Mouse (Mus musculus): ENCODE measurements around the gene Prpf4. TPM values are rescaled to one million over a fixed set of nuclear protein-coding genes. Genes with fewer than 3 reads are reported as not detected.
A peak's percentile ranks its signal among the peaks of the same experiment; 100 is the strongest.

The Prpf4 gene
- polyA plus RNA-seq, 2 experiments: 9.0 to 9.8 TPM

GRCm38 (mm10) chr4:62425891-62426290, 17.3 kb downstream of the Prpf4 start:
- H3K4me2 ChIP-seq (ENCODE audit: low read depth): no peak overlapping the region
- no peak for TF ChIP-seq CTCF (IDR thresholded peaks at IDR 0.05; ENCODE audit: low read depth)
- no peak for TF ChIP-seq EP300 (IDR thresholded peaks at IDR 0.05; ENCODE audit: low read depth)
- no peak for ATAC-seq (ENCODE audit: insufficient read depth)
- peaks cover 41% of the 10 kb centered on the region for H3K36me3 ChIP-seq (replicated peaks; ENCODE audit: control insufficient read depth, insufficient read depth, low read depth)
- no peak overlapping the region for H3K9ac ChIP-seq (replicated peaks)
- WGBS (ENCODE audit: insufficient replicate concordance): 87% methylated on average over 4 of the region's 4 CpGs
- no peak for DNase-seq (ENCODE audit: low read depth in 3 of 3, low spot score in 3 of 3)
- H3K4me3 ChIP-seq (ENCODE audit: insufficient read depth in 1 of 2, low read depth in 2 of 2, low read length in 2 of 2): no peak overlapping the region
- H3K9me3 ChIP-seq (ENCODE audit: control insufficient read depth, low read length): no peaks in the 10 kb centered on the region
- H3K27ac ChIP-seq: no peak overlapping the region
- peaks cover under 1 to 3% of the 10 kb centered on the region in 2 experiments for H3K4me1 ChIP-seq (replicated peaks; ENCODE audit: control insufficient read depth in 2 of 2, insufficient read depth in 2 of 2, low read length in 1 of 2)
- H3K27me3 ChIP-seq (ENCODE audit: control insufficient read depth, insufficient read depth, low read length): no peaks in the 10 kb centered on the region

- no peak overlapping the region for H3K4me3 ChIP-seq (ENCODE audit: insufficient read depth in 1 of 2, low read depth in 2 of 2, low read length in 2 of 2)
- no peak for TF ChIP-seq EP300 (IDR thresholded peaks at IDR 0.05; ENCODE audit: low read depth)
- no peak for TF ChIP-seq CTCF (IDR thresholded peaks at IDR 0.05; ENCODE audit: low read depth)
- H3K27me3 ChIP-seq (ENCODE audit: control insufficient read depth, insufficient read depth, low read length): no peaks in the 10 kb centered on the region
- no peak overlapping the region for H3K4me2 ChIP-seq (ENCODE audit: low read depth)
- no peak overlapping the region for H3K27ac ChIP-seq
- H3K9me3 ChIP-seq (ENCODE audit: control insufficient read depth, low read length): no peaks in the 10 kb centered on the region
- 55% methylated on average over 17 of the region's 17 CpGs for WGBS (ENCODE audit: insufficient replicate concordance)
- H3K4me1 ChIP-seq (replicated peaks; ENCODE audit: control insufficient read depth in 2 of 2, insufficient read depth in 2 of 2, low read length in 1 of 2): peaks cover 12 to 15% of the 10 kb centered on the region in 2 experiments
- DNase-seq (ENCODE audit: low read depth in 3 of 3, low spot score in 3 of 3) (no peak), ATAC-seq (ENCODE audit: insufficient read depth) (no peak)
- no peak overlapping the region for H3K9ac ChIP-seq (replicated peaks)
- peaks cover 18% of the 10 kb centered on the region for H3K36me3 ChIP-seq (replicated peaks; ENCODE audit: control insufficient read depth, insufficient read depth, low read depth)
Observed at GRCm38 (mm10) chr4:62427978-62428758, 19.6 kb downstream of the Prpf4 start.

GRCm38 (mm10) chr4:62429616-62430015, 21.0 kb downstream of the Prpf4 start:
- Histone ChIP-seq H3K9me3 (ENCODE audit: control insufficient read depth, low read length) (no peaks in the 10 kb centered on the region), H3K9ac (replicated peaks) (no peak overlapping the region), H3K27ac (no peak overlapping the region), H3K4me1 (replicated peaks; ENCODE audit: control insufficient read depth in 2 of 2, insufficient read depth in 2 of 2, low read length in 1 of 2) (peaks cover 12 to 15% of the 10 kb centered on the region in 2 experiments), H3K4me3 (ENCODE audit: insufficient read depth in 1 of 2, low read depth in 2 of 2, low read length in 2 of 2) (no peak overlapping the region), H3K4me2 (ENCODE audit: low read depth) (no peak overlapping the region), H3K36me3 (replicated peaks; ENCODE audit: control insufficient read depth, insufficient read depth, low read depth) (peaks cover 7% of the 10 kb centered on the region; the same call in 1 of the 2 replicates), H3K27me3 (ENCODE audit: control insufficient read depth, insufficient read depth, low read length) (no peaks in the 10 kb centered on the region)
- DNase-seq (ENCODE audit: low read depth in 3 of 3, low spot score in 3 of 3): no peak
- TF ChIP-seq CTCF (IDR thresholded peaks at IDR 0.05; ENCODE audit: low read depth): no peak
- TF ChIP-seq EP300 (IDR thresholded peaks at IDR 0.05; ENCODE audit: low read depth): no peak
- no peak for ATAC-seq (ENCODE audit: insufficient read depth)
- WGBS (ENCODE audit: insufficient replicate concordance): 70% methylated on average over 9 of the region's 9 CpGs

GRCm38 (mm10) chr4:62430678-62431077, 22.1 kb downstream of the Prpf4 start:
- no peak overlapping the region for H3K27ac ChIP-seq
- peaks cover 12 to 15% of the 10 kb centered on the region in 2 experiments for H3K4me1 ChIP-seq (replicated peaks; ENCODE audit: control insufficient read depth in 2 of 2, insufficient read depth in 2 of 2, low read length in 1 of 2)
- H3K4me3 ChIP-seq (ENCODE audit: insufficient read depth in 1 of 2, low read depth in 2 of 2, low read length in 2 of 2): no peak overlapping the region
- H3K4me2 ChIP-seq (ENCODE audit: low read depth): no peak overlapping the region
- no peak for DNase-seq (ENCODE audit: low read depth in 3 of 3, low spot score in 3 of 3)
- no peak for ATAC-seq (ENCODE audit: insufficient read depth)
- no peaks in the 10 kb centered on the region for H3K27me3 ChIP-seq (ENCODE audit: control insufficient read depth, insufficient read depth, low read length)
- TF ChIP-seq EP300 (IDR thresholded peaks at IDR 0.05; ENCODE audit: low read depth) (no peak), CTCF (IDR thresholded peaks at IDR 0.05; ENCODE audit: low read depth) (no peak)
- H3K36me3 ChIP-seq (replicated peaks; ENCODE audit: control insufficient read depth, insufficient read depth, low read depth): no peaks in the 10 kb centered on the region
- no peaks in the 10 kb centered on the region for H3K9me3 ChIP-seq (ENCODE audit: control insufficient read depth, low read length)
- no peak overlapping the region for H3K9ac ChIP-seq (replicated peaks)

DNA sequence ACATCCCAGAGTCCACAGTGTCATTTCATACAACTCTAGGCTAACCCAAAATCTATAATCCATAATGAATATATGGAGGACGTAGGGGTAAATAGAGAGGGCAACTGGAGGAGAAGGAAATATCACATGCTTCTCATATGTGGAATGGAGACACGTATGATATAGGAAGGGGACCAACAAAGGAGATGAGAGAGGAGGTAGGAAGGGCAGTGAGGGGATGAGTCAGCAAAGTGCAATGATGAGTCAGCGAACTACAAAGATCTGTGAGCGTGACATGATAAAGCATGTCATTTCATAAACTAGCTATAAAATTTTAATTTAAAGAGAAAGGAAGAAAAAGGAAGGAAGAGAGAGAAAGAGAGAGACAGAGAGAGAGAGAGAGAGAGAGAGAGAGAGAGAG, 22.9 kb downstream of the Prpf4 start:
- ATAC-seq (ENCODE audit: insufficient read depth) (peak; percentile 78), DNase-seq (ENCODE audit: low read depth in 3 of 3, low spot score in 3 of 3) (peak; percentile 71 to 77 (median 73))
- peak overlapping the region; percentile 38 for H3K4me2 ChIP-seq (ENCODE audit: low read depth)
- no peaks in the 10 kb centered on the region for H3K9me3 ChIP-seq (ENCODE audit: control insufficient read depth, low read length)
- no peaks in the 10 kb centered on the region for H3K27me3 ChIP-seq (ENCODE audit: control insufficient read depth, insufficient read depth, low read length)
- H3K4me1 ChIP-seq (replicated peaks; ENCODE audit: control insufficient read depth in 2 of 2, insufficient read depth in 2 of 2, low read length in 1 of 2): peaks cover 12 to 15% of the 10 kb centered on the region in 2 experiments
- WGBS (ENCODE audit: insufficient replicate concordance): 43% methylated on average over 4 of the region's 4 CpGs
- no peak overlapping the region; the same call in 1 of the 2 replicates for H3K9ac ChIP-seq (replicated peaks)
- TF ChIP-seq CTCF (IDR thresholded peaks at IDR 0.05; ENCODE audit: low read depth) (no peak), EP300 (IDR thresholded peaks at IDR 0.05; ENCODE audit: low read depth) (peak; percentile 42)
- H3K4me3 ChIP-seq (ENCODE audit: insufficient read depth in 1 of 2, low read depth in 2 of 2, low read length in 2 of 2): no peak overlapping the region
- peak overlapping the region; percentile 58 for H3K27ac ChIP-seq
- no peaks in the 10 kb centered on the region for H3K36me3 ChIP-seq (replicated peaks; ENCODE audit: control insufficient read depth, insufficient read depth, low read depth)
